Mouse (Mus musculus): ENCODE results near the gene Myoz1.

DNA sequence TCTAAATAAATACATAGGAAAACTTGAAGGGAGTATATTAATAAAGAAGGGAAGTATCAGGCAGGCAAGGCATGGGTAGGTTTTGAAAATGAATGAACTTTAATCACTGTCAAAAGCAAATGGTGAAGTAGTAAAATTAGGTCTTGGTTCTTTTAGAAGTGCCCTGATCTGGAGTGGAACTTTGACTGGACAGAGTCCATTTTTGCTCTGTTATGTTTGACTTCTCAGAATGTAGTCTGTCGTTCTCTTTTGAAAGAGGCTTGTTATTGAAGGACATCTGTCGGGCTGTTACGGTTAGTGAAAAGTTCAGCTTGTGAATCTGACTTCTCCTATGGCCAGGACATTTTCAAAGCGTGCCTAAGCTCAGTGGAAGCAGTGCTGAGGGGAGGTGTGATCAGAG is 21.6 kb upstream of the Myoz1 start:
- no peak for TF ChIP-seq POLR2A (IDR thresholded peaks at IDR 0.05; ENCODE audit: low read depth, low read length)
- no peak for TF ChIP-seq CTCF (IDR thresholded peaks at IDR 0.05; ENCODE audit: borderline replicate concordance, insufficient read depth, low read length)
